Mouse (Mus musculus) gastrocnemius, postnatal 10 days (tissue): Measurements from ENCODE around the gene Armc2. TPM values are rescaled to one million over a fixed set of nuclear protein-coding genes. Genes with fewer than 3 reads are reported as not detected.
A peak's percentile ranks its signal among the peaks of the same experiment; 100 is the strongest.

Experiments
- DNase-seq: peaks from one replicate; pipeline ENCODE4 v3.0.0; 2021; ENCODE audit warnings: mixed read lengths
- long read RNA-seq, 2 experiments: library from polyadenylated mRNA; stranded (forward); transcript quantifications; one replicate each; pipeline ENCODE4 v2.0.0; 2021
- total RNA-seq, 2 experiments: library from RNA; stranded (reverse); gene quantifications; 2 replicates each; pipeline ENCODE4 v1.2.3; 2021

Gene Armc2
- total RNA-seq = under 1 TPM; 0.38 to 0.52 TPM
- long read RNA-seq, experiment 1 = 0 reads
- long read RNA-seq, experiment 2 = 0 reads

GRCm38 (mm10) chr10:42018016-42018949 is at the start of gene Armc2:
Gene Armc2 (minus strand): TSS chr10:42018442.
- DNase-seq = peak; percentile 59

- no peak for DNase-seq
Measured at GRCm38 (mm10) chr10:42064446-42064845, 46.2 kb upstream of the Armc2 start.

- DNase-seq = no peak
Measured at GRCm38 (mm10) chr10:42059522-42059921, 41.3 kb upstream of the Armc2 start.

GRCm38 (mm10) chr10:42057746-42058145 is 39.5 kb upstream of the Armc2 start:
- DNase-seq = no peak

- DNase-seq = no peak
Measured at GRCm38 (mm10) chr10:42057231-42057601, 39.0 kb upstream of the Armc2 start.

- DNase-seq = no peak
Measured at GRCm38 (mm10) chr10:42056486-42057230, 38.4 kb upstream of the Armc2 start.

GRCm38 (mm10) chr10:42055224-42056165 is 37.3 kb upstream of the Armc2 start:
- DNase-seq = no peak

- DNase-seq = no peak
Measured at GRCm38 (mm10) chr10:42051069-42051468, 32.8 kb upstream of the Armc2 start.

- no peak for DNase-seq
Measured at GRCm38 (mm10) chr10:42048648-42049047, 30.4 kb upstream of the Armc2 start.

- no peak for DNase-seq
Measured at GRCm38 (mm10) chr10:42044574-42044973, 26.3 kb upstream of the Armc2 start.

GRCm38 (mm10) chr10:42043307-42043706 is 25.1 kb upstream of the Armc2 start:
- no peak for DNase-seq

GRCm38 (mm10) chr10:42042881-42043280 is 24.6 kb upstream of the Armc2 start:
- no peak for DNase-seq

- no peak for DNase-seq
Measured at GRCm38 (mm10) chr10:42042087-42042486, 23.8 kb upstream of the Armc2 start.

GRCm38 (mm10) chr10:42038571-42038970 is 20.3 kb upstream of the Armc2 start:
- no peak for DNase-seq

GRCm38 (mm10) chr10:42037301-42037870 is 19.1 kb upstream of the Armc2 start:
- no peak for DNase-seq

GRCm38 (mm10) chr10:42036846-42037245 is 18.6 kb upstream of the Armc2 start:
- DNase-seq = no peak

GRCm38 (mm10) chr10:42033571-42033970 is 15.3 kb upstream of the Armc2 start:
- DNase-seq = no peak

GRCm38 (mm10) chr10:42031021-42031420 is 12.8 kb upstream of the Armc2 start:
- peak; percentile 85 for DNase-seq

- DNase-seq = no peak
Measured at GRCm38 (mm10) chr10:42029502-42029901, 11.3 kb upstream of the Armc2 start.

GRCm38 (mm10) chr10:42027337-42027736 is 9.1 kb upstream of the Armc2 start:
- DNase-seq = no peak

- DNase-seq = no peak
Measured at GRCm38 (mm10) chr10:42024406-42024805, 6.2 kb upstream of the Armc2 start.

- DNase-seq = no peak
Measured at GRCm38 (mm10) chr10:42021536-42021935, 3.3 kb upstream of the Armc2 start.
